Mouse (Mus musculus) mature B cell (primary cell): ENCODE results near the gene Ppp1r14a.

Source experiments
- in situ Hi-C: fragments of 300-500 bp; cut with MboI; formaldehyde crosslinking; loops from 2 replicates; pipeline ENCODE4 v1.14.3; 2019

Ppp1r14a gene

GRCm38 (mm10) chr7:29279261-29279660, 9.8 kb upstream of the Ppp1r14a start:
- in situ Hi-C loops, result no loop called here

- in situ Hi-C loops, result no loop called here
Measured at GRCm38 (mm10) chr7:29279924-29280323, 9.2 kb upstream of the Ppp1r14a start.

GRCm38 (mm10) chr7:29280801-29281200, 8.3 kb upstream of the Ppp1r14a start:
- in situ Hi-C loops, result no loop called here

GRCm38 (mm10) chr7:29281201-29282073, 7.7 kb upstream of the Ppp1r14a start, which contains the start of gene Spint2:
Gene Spint2, minus strand, starts transcription at chr7:29281912.
- in situ Hi-C loops, result no loop called here

- in situ Hi-C loops, result no loop called here
Measured at GRCm38 (mm10) chr7:29282074-29282554, 7.0 kb upstream of the Ppp1r14a start.

GRCm38 (mm10) chr7:29283876-29284275, 5.2 kb upstream of the Ppp1r14a start:
- in situ Hi-C loops, result no loop called here

- in situ Hi-C loops, result no loop called here
Measured at GRCm38 (mm10) chr7:29284523-29284922, 4.6 kb upstream of the Ppp1r14a start.

GRCm38 (mm10) chr7:29287481-29287880, 1.6 kb upstream of the Ppp1r14a start:
- in situ Hi-C loops, result no loop called here

GRCm38 (mm10) chr7:29288079-29288478, 1.0 kb upstream of the Ppp1r14a start:
- in situ Hi-C loops, result no loop called here

GRCm38 (mm10) chr7:29289856-29290255, 748 bp downstream of the Ppp1r14a start:
- in situ Hi-C loops, result no loop called here

GRCm38 (mm10) chr7:29290691-29291485, 1.8 kb downstream of the Ppp1r14a start:
- in situ Hi-C loops, result no loop called here

- in situ Hi-C loops, result no loop called here
Measured at GRCm38 (mm10) chr7:29291616-29292457, 2.7 kb downstream of the Ppp1r14a start.

- in situ Hi-C loops, result no loop called here
Measured at GRCm38 (mm10) chr7:29292458-29293098, 3.5 kb downstream of the Ppp1r14a start.

GRCm38 (mm10) chr7:29293131-29294065, 4.3 kb downstream of the Ppp1r14a start:
- in situ Hi-C loops, result no loop called here

GRCm38 (mm10) chr7:29294111-29294761, 5.1 kb downstream of the Ppp1r14a start:
- in situ Hi-C loops, result no loop called here

GRCm38 (mm10) chr7:29295861-29296647, 6.9 kb downstream of the Ppp1r14a start:
- in situ Hi-C loops, result no loop called here

GRCm38 (mm10) chr7:29296998-29297397, 7.9 kb downstream of the Ppp1r14a start:
- in situ Hi-C loops, result no loop called here

GRCm38 (mm10) chr7:29301127-29301566, 12.0 kb downstream of the Ppp1r14a start:
- in situ Hi-C loops, result no loop called here

GRCm38 (mm10) chr7:29302641-29303040, 13.5 kb downstream of the Ppp1r14a start:
- in situ Hi-C loops, result no loop called here
